Mouse (Mus musculus) lung, embryonic 14.5 days (tissue): ENCODE results near the gene Necap2. TPM values are rescaled to one million over a fixed set of nuclear protein-coding genes. Genes with fewer than 3 reads are reported as not detected.

ENCODE experiments used
- ATAC-seq: fragments of 200-750 bp; cut with Nextera tagmentation; 2 replicates; pipeline ENCODE4 v1.8.0; 2017; ENCODE audit warnings: mild to moderate bottlenecking, moderate TSS enrichment, moderate library complexity; ENCODE audit not compliant: insufficient read depth
- DNase-seq: peaks from one replicate; pipeline ENCODE4 v3.0.0-alpha.2; 2015
- H3K27ac ChIP-seq: fragments of 300-500 bp; sonication (generic); 2 replicates; pipeline ENCODE4 v1.5.1; 2014; ENCODE audit warnings: low read depth, mild to moderate bottlenecking, moderate library complexity
- H3K27me3 ChIP-seq: fragments of 300-500 bp; sonication (generic); 2 replicates; pipeline ENCODE4 v1.6.1; 2014; ENCODE audit warnings: low read length, control low read depth; ENCODE audit not compliant: insufficient read depth
- H3K36me3 ChIP-seq: fragments of 300-500 bp; sonication (generic); 2 replicates; pipeline ENCODE4 v1.6.1; 2014; ENCODE audit warnings: control low read depth; ENCODE audit not compliant: insufficient read depth
- H3K4me1 ChIP-seq: fragments of 300-500 bp; sonication (generic); 2 replicates; pipeline ENCODE4 v1.6.1; 2014; ENCODE audit warnings: antibody characterized with exemption, control low read depth; ENCODE audit not compliant: insufficient read depth
- H3K4me2 ChIP-seq: fragments of 300-500 bp; sonication (generic); 2 replicates; pipeline ENCODE4 v1.6.1; 2014; ENCODE audit warnings: mild to moderate bottlenecking
- H3K4me3 ChIP-seq: fragments of 300-500 bp; sonication (generic); 2 replicates; pipeline ENCODE4 v1.5.1; 2014; ENCODE audit warnings: low read depth, low read length
- H3K9ac ChIP-seq: fragments of 300-500 bp; sonication (generic); 2 replicates; pipeline ENCODE4 v1.6.1; 2014
- H3K9me3 ChIP-seq: fragments of 300-500 bp; sonication (generic); 2 replicates; pipeline ENCODE4 v1.6.1; 2016; ENCODE audit warnings: low read depth, low read length, control low read depth
- CTCF ChIP-seq: IDR thresholded peaks from 2 replicates; pipeline ENCODE4 v1.5.1; 2016; ENCODE audit warnings: antibody characterized with exemption, low read depth
- WGBS: fragments of 180-500 bp; shearing (Covaris S2); extraction: QIAGEN DNeasy Blood & Tissue Kit; methylation state at CpG from one replicate; pipeline ENCODE4 v1.1.7; 2014; 5-methylcytosine and 5-hydroxymethylcytosine counted together
- polyA plus RNA-seq: library from polyadenylated mRNA; unstranded; fragments of >200 nt; fragmentation: Nextera tagmentation; extraction: Ambion mirVana; gene quantifications from 2 replicates; pipeline ENCODE4 v1.2.1, GENCODE M21; 2014

Necap2 gene
- polyA plus RNA-seq, 1 experiment from 2014 or later: 93.6 TPM

DNA sequence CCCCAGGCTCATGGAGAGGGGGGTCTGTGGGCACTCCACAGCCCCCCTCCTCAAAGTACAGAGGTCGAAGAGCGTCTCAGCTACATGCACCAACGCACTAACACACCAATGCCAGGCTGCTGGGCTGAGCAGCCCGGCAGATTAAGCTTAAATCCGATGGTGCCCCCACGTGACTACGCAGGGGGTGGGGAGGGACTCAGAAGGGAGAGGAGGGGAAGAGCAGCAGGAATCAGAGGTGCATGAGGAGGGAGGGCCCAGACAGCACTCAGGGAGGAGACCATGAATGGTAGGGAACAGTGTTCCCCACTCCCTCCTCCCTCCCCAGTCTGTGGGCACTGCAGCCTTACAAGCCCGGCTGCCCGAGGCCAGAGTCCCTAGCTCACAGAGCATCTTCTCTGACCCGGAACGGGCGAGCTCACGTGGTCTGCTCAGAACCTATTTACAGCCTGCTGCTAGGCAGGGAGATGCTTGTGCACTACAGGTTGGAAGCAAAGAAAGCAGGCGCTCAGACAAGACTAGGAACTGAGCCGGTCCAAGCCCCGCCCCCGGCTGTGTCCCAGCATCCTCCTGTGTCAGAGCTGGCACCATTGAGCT is 24.5 kb downstream of the Necap2 start:
- ATAC-seq (no peak), DNase-seq (peak; percentile 20)
- no peak for TF ChIP-seq CTCF
- no peaks in the 10 kb centered on the region for H3K4me1 ChIP-seq
- H3K4me2 ChIP-seq: no peak overlapping the region
- H3K27me3 ChIP-seq: no peaks in the 10 kb centered on the region
- H3K4me3 ChIP-seq: no peak overlapping the region
- no peak overlapping the region for H3K9ac ChIP-seq
- no peak overlapping the region for H3K27ac ChIP-seq
- H3K9me3 ChIP-seq: no peaks in the 10 kb centered on the region
- H3K36me3 ChIP-seq: peaks cover 30% of the 10 kb centered on the region
- 42% methylated on average over 17 of the region's 17 CpGs for WGBS

GRCm38 (mm10) chr4:141053138-141053537 is 25.0 kb downstream of the Necap2 start:
- 52% methylated on average over 8 of the region's 8 CpGs for WGBS
- no peak overlapping the region for H3K27ac ChIP-seq

GRCm38 (mm10) chr4:141052442-141052841 is 25.7 kb downstream of the Necap2 start:
- ATAC-seq (no peak), DNase-seq (no peak)
- H3K4me3 ChIP-seq: no peak overlapping the region
- no peak overlapping the region for H3K9ac ChIP-seq
- H3K4me2 ChIP-seq: no peak overlapping the region
- peaks cover 27% of the 10 kb centered on the region for H3K36me3 ChIP-seq
- no peak for TF ChIP-seq CTCF
- H3K4me1 ChIP-seq: no peaks in the 10 kb centered on the region
- no peaks in the 10 kb centered on the region for H3K9me3 ChIP-seq
- WGBS: 84% methylated on average over 12 of the region's 12 CpGs
- H3K27ac ChIP-seq: no peak overlapping the region
- no peaks in the 10 kb centered on the region for H3K27me3 ChIP-seq

More at GRCm38 (mm10) chr4:141053138-141053537, 25.0 kb downstream of the Necap2 start:
- no peak overlapping the region for H3K9ac ChIP-seq
- no peak overlapping the region for H3K4me3 ChIP-seq
- no peak for TF ChIP-seq CTCF
- DNase-seq (no peak), ATAC-seq (no peak)
- H3K9me3 ChIP-seq: no peaks in the 10 kb centered on the region
- H3K27me3 ChIP-seq: no peaks in the 10 kb centered on the region
- H3K36me3 ChIP-seq: peaks cover 31% of the 10 kb centered on the region
- no peaks in the 10 kb centered on the region for H3K4me1 ChIP-seq
- H3K4me2 ChIP-seq: no peak overlapping the region

DNA sequence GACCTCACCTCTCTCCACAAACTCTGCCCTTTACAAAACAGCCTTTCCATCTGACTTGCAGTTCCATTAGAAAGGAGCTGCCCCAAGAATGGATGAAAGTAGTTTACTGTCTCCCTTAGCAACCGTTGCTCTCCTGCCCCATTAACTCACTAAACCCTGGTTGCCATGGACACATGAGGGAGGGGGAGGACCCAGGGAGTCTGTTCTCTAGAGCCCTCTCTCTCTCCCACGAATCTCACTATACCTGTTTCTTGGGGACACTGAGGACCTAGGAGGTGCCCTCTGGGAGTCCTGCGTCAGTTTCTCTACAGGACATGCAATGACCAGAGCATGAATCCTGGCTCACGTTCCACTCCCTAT is 28.7 kb downstream of the Necap2 start:
- DNase-seq (peak; percentile 62), ATAC-seq (no peak)
- 46% methylated on average over 4 of the region's 4 CpGs for WGBS
- H3K4me3 ChIP-seq: no peak overlapping the region
- H3K36me3 ChIP-seq: peaks cover 20% of the 10 kb centered on the region; the same call in 1 of the 2 replicates
- H3K27me3 ChIP-seq: no peaks in the 10 kb centered on the region
- H3K4me2 ChIP-seq: no peak overlapping the region
- no peaks in the 10 kb centered on the region for H3K4me1 ChIP-seq
- H3K27ac ChIP-seq: no peak overlapping the region
- no peak for TF ChIP-seq CTCF
- H3K9me3 ChIP-seq: no peaks in the 10 kb centered on the region
- H3K9ac ChIP-seq: no peak overlapping the region

DNA sequence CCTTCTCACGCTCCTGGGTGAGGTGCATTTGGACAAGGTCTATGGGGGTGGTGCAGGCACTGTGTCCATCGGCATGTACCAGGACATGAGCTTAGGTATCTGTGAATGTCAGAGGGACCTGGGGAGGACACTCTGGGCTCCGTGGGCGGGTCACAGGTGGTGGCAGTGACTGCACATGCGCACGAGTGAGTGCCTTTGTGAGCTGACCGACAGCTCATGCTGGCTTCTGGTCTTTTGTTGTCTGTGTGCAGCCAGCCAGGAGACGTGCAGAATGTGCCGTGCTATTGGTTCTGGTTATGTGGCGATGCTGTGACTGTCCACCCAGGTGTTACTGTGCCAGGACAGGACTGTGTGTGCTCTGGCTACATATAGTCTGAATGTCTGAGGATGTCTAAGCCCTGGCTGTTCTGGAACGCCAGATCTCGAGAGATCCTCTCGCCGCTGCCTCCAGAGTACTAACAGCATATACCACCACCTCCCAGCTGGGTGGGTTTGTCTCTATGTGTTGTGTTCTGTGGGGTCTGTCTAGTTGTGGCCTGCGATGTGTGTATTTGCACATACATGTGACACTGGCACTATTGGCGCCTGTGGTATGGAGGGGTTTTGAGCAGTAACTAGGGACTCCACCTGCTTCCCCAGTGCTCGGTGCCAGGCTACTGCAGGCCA is 29.2 kb downstream of the Necap2 start:
- Histone ChIP-seq H3K9ac (no peak overlapping the region), H3K4me2 (no peak overlapping the region), H3K36me3 (peaks cover 20% of the 10 kb centered on the region; the same call in 1 of the 2 replicates), H3K4me1 (no peaks in the 10 kb centered on the region), H3K27ac (no peak overlapping the region), H3K4me3 (no peak overlapping the region), H3K9me3 (no peaks in the 10 kb centered on the region), H3K27me3 (no peaks in the 10 kb centered on the region)
- no peak for ATAC-seq
- DNase-seq: no peak
- WGBS: 78% methylated on average over 17 of the region's 17 CpGs
- no peak for TF ChIP-seq CTCF

- Histone ChIP-seq H3K4me3 (no peak overlapping the region), H3K4me2 (no peak overlapping the region), H3K9ac (no peak overlapping the region), H3K36me3 (peaks cover 34% of the 10 kb centered on the region; the same call in 1 of the 2 replicates), H3K27ac (0 out of 2 replicates have a peak overlapping the region, but pooled peaks have one; percentile 70), H3K4me1 (0 out of 2 replicates have a peak, but pooled peaks cover 6% of the 10 kb centered on the region), H3K27me3 (no peaks in the 10 kb centered on the region), H3K9me3 (no peaks in the 10 kb centered on the region)
- peak; percentile 96 for TF ChIP-seq CTCF
- ATAC-seq (peak; percentile 92), DNase-seq (peak; percentile 95)
- WGBS: 10% methylated on average over 8 of the region's 8 CpGs
Measured at GRCm38 (mm10) chr4:141044816-141045215, 33.3 kb downstream of the Necap2 start.

DNA sequence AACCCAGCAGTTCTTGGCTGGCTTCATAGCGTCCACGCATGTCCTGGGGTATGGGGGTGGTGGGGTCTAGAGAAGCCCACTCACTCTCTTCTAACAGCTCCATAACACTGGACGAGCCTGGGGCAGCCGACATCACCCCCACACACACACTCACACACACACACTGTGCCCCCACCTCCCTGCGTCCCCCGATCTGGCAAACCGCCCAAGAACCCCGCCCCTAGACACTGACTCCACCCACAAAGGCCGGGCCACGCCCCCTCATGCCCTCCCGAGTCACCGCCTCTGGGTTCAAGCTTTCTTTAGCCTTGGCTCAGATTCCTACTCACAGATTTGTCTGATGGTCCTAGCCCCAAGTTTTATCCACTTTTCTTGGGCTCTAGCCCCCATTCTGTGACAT is 37.0 kb downstream of the Necap2 start:
- no peak for TF ChIP-seq CTCF
- Histone ChIP-seq H3K27ac (peak overlapping the region; percentile 18; the same call in 1 of the 2 replicates), H3K9ac (no peak overlapping the region), H3K4me3 (no peak overlapping the region), H3K4me1 (0 out of 2 replicates have a peak, but pooled peaks cover 6% of the 10 kb centered on the region), H3K27me3 (no peaks in the 10 kb centered on the region), H3K4me2 (peak overlapping the region; percentile 25), H3K9me3 (no peaks in the 10 kb centered on the region), H3K36me3 (peaks cover 48% of the 10 kb centered on the region)
- DNase-seq (peak; percentile 73), ATAC-seq (peak; percentile 16; the same call in 1 of the 2 replicates)
- 41% methylated on average over 12 of the region's 12 CpGs for WGBS
